Mouse (Mus musculus) layer of hippocampus, adult 6 months (tissue): Measurements from ENCODE around the gene Lrrc51. TPM values are rescaled to one million over a fixed set of nuclear protein-coding genes. Genes with fewer than 3 reads are reported as not detected.

ENCODE experiments used
- long read RNA-seq, 2 experiments: library from polyadenylated mRNA; unstranded; transcript quantifications; one replicate each; pipeline ENCODE4 v2.0.0; 2019 to 2020
- microRNA-seq: library from miRNA; unstranded; fragments of <30 nt; microRNA quantifications from one replicate; pipeline ENCODE4 v1.2.0, GENCODE M21; 2020
- polyA plus RNA-seq: library from polyadenylated mRNA; unstranded; fragments of <200 nt; fragmentation: Nextera tagmentation; gene quantifications from 2 replicates; pipeline ENCODE4 v1.2.3, GENCODE M21; 2021

The Lrrc51 gene
- 13.0 and 24.4 TPM in 2 replicates for polyA plus RNA-seq
- long read RNA-seq, experiment 1, partial matches to known transcripts = 3 of 8 reads
- long read RNA-seq, experiment 1, other reads (novel, unspliced or antisense) = 0 of 8 reads
- long read RNA-seq, experiment 2, partial matches to known transcripts = 1 of 4 reads
- long read RNA-seq, experiment 2, other reads (novel, unspliced or antisense) = 0 of 4 reads

GRCm38 (mm10) chr7:101933751-101934240 is at the start of gene Lrrc51, which contains the start of gene Numa1:
Gene Lrrc51 (minus strand): TSS chr7:101933895.
Gene Numa1 (plus strand): TSS chr7:101934111.

GRCm38 (mm10) chr7:101906287-101906681 is 27.4 kb downstream of the Lrrc51 start, which contains the start of gene Tomt:
Gene Tomt (minus strand): TSS chr7:101906359.

GRCm38 (mm10) chr7:101905561-101906286 is 28.0 kb downstream of the Lrrc51 start, which contains the start of gene Lamtor1:
Gene Lamtor1 (plus strand): TSS chr7:101905904.

GRCm38 (mm10) chr7:101870629-101871028 is 63.1 kb downstream of the Lrrc51 start, which contains the start of gene Folr1:
Gene Folr1 (minus strand): TSS chr7:101870788.

GRCm38 (mm10) chr7:101863415-101863814 is 70.3 kb downstream of the Lrrc51 start, which contains the start of gene Anapc15:
Gene Anapc15 (plus strand): TSS chr7:101863715.

Small RNA genes lying within 50 kb of the gene (microRNA-seq; reads per million reads assigned to microRNA genes)
- not detected for gene Gm22655

Other genes starting within 250 kb of the Lrrc51 start
- gene Phox2a, start 115.6 kb downstream of the Lrrc51 start, polyA plus RNA-seq = not detected in 2 replicates
- gene Inppl1, start 95.7 kb downstream of the Lrrc51 start, polyA plus RNA-seq = 2.2 and 2.9 TPM in 2 replicates
- gene Folr2, start 76.7 kb downstream of the Lrrc51 start, polyA plus RNA-seq = 0.78 and 0.93 TPM in 2 replicates
- 26.6 and 27.6 TPM in 2 replicates for gene Anapc15, start 70.2 kb downstream of the Lrrc51 start, polyA plus RNA-seq
- gene Folr1, start 63.1 kb downstream of the Lrrc51 start, polyA plus RNA-seq = 7.6 and 132 TPM in 2 replicates
- 224 and 235 TPM in 2 replicates for gene Lamtor1, start 28.0 kb downstream of the Lrrc51 start, polyA plus RNA-seq
- gene Tomt, start 27.5 kb downstream of the Lrrc51 start, polyA plus RNA-seq = not detected in 2 replicates
- gene Numa1, start 216 bp upstream of the Lrrc51 start, polyA plus RNA-seq = 25.8 and 31.2 TPM in 2 replicates
- 0.60 and 1.5 TPM in 2 replicates for gene Il18bp, start 84.8 kb upstream of the Lrrc51 start, polyA plus RNA-seq
- gene Rnf121, start 131.6 kb upstream of the Lrrc51 start, polyA plus RNA-seq = 18.0 and 19.2 TPM in 2 replicates
- gene Xndc1, start 131.6 kb upstream of the Lrrc51 start, polyA plus RNA-seq = 2.4 and 3.1 TPM in 2 replicates
- 0.09 and 0.13 TPM in 2 replicates for gene Xntrpc, start 131.8 kb upstream of the Lrrc51 start, polyA plus RNA-seq
- not detected in 2 replicates for gene Trpc2, start 149.2 kb upstream of the Lrrc51 start, polyA plus RNA-seq
- gene Art1, start 167.8 kb upstream of the Lrrc51 start, polyA plus RNA-seq = 0.10 and 0.11 TPM in 2 replicates
- gene Art5, start 175.6 kb upstream of the Lrrc51 start, polyA plus RNA-seq = not detected in 2 replicates
- 0.05 and 0.21 TPM in 2 replicates for gene Chrna10, start 182.9 kb upstream of the Lrrc51 start, polyA plus RNA-seq